8 mouse cellular contexts compared by ENCODE assay signal in the genomic region with DNA sequence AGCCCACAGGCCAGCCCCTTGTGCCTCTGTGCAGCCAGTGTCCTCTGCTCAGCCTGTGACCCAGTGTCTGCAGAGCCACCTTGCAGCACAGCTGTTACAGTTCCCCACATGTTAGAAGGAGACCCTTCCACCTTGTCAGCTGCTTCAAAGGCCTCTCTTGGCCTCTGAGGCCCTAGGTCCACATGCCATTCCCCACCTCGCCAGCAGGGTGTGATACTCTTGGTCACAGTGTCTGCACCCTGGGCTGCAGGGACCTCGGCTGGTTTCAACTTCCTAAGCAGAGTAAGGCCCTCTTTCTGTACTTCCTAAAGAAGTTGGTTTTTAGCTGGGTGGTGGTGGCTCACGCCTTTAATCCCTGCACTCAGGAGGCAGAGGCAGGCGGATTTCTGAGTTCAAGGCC. TPM values are rescaled to one million over a fixed set of nuclear protein-coding genes. Genes with fewer than 3 reads are reported as not detected.
DNase-seq lines count a peak whose midpoint lies in the region; ATAC-seq and TF ChIP-seq lines count a peak whose summit lies in the region.

No protein-coding gene starts in this region.

- H3K4me1 ChIP-seq in megakaryocyte, embryonic 14.5 days: peaks cover 100% of the 10 kb centered on the region
- peaks cover 9% of the 10 kb centered on the region for H3K4me1 ChIP-seq in forebrain, embryonic 10.5 days

- H3K27ac ChIP-seq in left cerebral cortex, adult 2 months: no peak overlapping the region
- no peak overlapping the region for H3K27ac ChIP-seq in forebrain, embryonic 10.5 days

- 59% methylated on average over 4 of the region's 4 CpGs for WGBS in forebrain, embryonic 10.5 days

- no peaks in the 10 kb centered on the region for H3K9me3 ChIP-seq in megakaryocyte, embryonic 14.5 days
- no peaks in the 10 kb centered on the region for H3K9me3 ChIP-seq in forebrain, embryonic 10.5 days

- peaks cover 36% of the 10 kb centered on the region for H3K36me3 ChIP-seq in megakaryocyte, embryonic 14.5 days (replicated peaks; ENCODE audit: low read length)
- H3K36me3 ChIP-seq in forebrain, embryonic 10.5 days (replicated peaks): peaks cover 12% of the 10 kb centered on the region

- intact Hi-C loops in left cerebral cortex, adult 2 months (cut with DNase I): no loop called here
- intact Hi-C loops in left cerebral cortex, postnatal 10 days (cut with DNase I): no loop called here

- no peak for DNase-seq in left cerebral cortex, adult 2 months (ENCODE audit: extremely low spot score in 1 of 2, low spot score in 2 of 2)
- no peak for DNase-seq in left cerebral cortex, postnatal 10 days (ENCODE audit: extremely low spot score in 1 of 2, low spot score in 2 of 2)
- DNase-seq in T-cell, adult 2 months (ENCODE audit: low spot score): peak; percentile 54
- DNase-seq in thymus, postnatal 25 days: peak; percentile 75
- DNase-seq in forebrain, embryonic 10.5 days (ENCODE audit: extremely low spot score, low spot score): no peak
- DNase-seq in layer of hippocampus, postnatal 10 days (ENCODE audit: low spot score in 2 of 2): no peak

- ATAC-seq in granulocyte monocyte progenitor cell, adult 5-6 weeks (replicated peaks; ENCODE audit: poor library complexity, severe bottlenecking): peak; percentile 67

- peak; percentile 56 for TF ChIP-seq CTCF in left cerebral cortex, adult 2 months (IDR thresholded peaks at IDR 0.05)

- H3K27me3 ChIP-seq in megakaryocyte, embryonic 14.5 days (replicated peaks): no peaks in the 10 kb centered on the region
- H3K27me3 ChIP-seq in forebrain, embryonic 10.5 days (ENCODE audit: poor library complexity, severe bottlenecking): no peaks in the 10 kb centered on the region

- H3K4me3 ChIP-seq in left cerebral cortex, adult 2 months: no peak overlapping the region
- peak overlapping the region; percentile 79 for H3K4me3 ChIP-seq in megakaryocyte, embryonic 14.5 days (replicated peaks)
- H3K4me3 ChIP-seq in forebrain, embryonic 10.5 days: no peak overlapping the region

RNA-seq across cellular contexts. Expression of a gene that starts 13.0 kb away (rescaled TPM):
- 10 to 100 TPM; 66.2 to 71.8 TPM for total RNA-seq in left cerebral cortex, adult 2 months (2021)
- total RNA-seq in left cerebral cortex, postnatal 10 days (2021): 10 to 100 TPM; 82.9 to 83.5 TPM
- total RNA-seq in granulocyte monocyte progenitor cell, adult 5-6 weeks (2014; fragmentation: Nextera tagmentation): 7.7 and 13.3 TPM in 2 replicates
- 5.7 and 8.9 TPM in 2 replicates for total RNA-seq in granulocyte monocyte progenitor cell, adult 5-6 weeks (2017)
- polyA plus RNA-seq in megakaryocyte, embryonic 14.5 days (2012; ENCODE audit: insufficient read depth, low replicate concordance): 31.1 and 55.9 TPM in 2 replicates
- 35.9 and 39.6 TPM in 2 replicates for polyA plus RNA-seq in forebrain, embryonic 10.5 days (2016; fragmentation: Nextera tagmentation; extraction: Ambion mirVana)
- 10 to 100 TPM; 85.3 to 87.1 TPM for total RNA-seq in layer of hippocampus, postnatal 10 days (2021)

RNA-seq across cellular contexts. Expression of a gene that starts 35.8 kb away (rescaled TPM):
- total RNA-seq in left cerebral cortex, adult 2 months (2021): under 1 TPM; 0.70 to 0.91 TPM
- total RNA-seq in left cerebral cortex, postnatal 10 days (2021): 1 to 10 TPM; 4.2 to 5.6 TPM
- 149 and 159 TPM in 2 replicates for total RNA-seq in granulocyte monocyte progenitor cell, adult 5-6 weeks (2014; fragmentation: Nextera tagmentation)
- total RNA-seq in granulocyte monocyte progenitor cell, adult 5-6 weeks (2017): 168 and 171 TPM in 2 replicates
- polyA plus RNA-seq in megakaryocyte, embryonic 14.5 days (2012; ENCODE audit: insufficient read depth, low replicate concordance): 12.4 and 22.6 TPM in 2 replicates
- 331 and 343 TPM in 2 replicates for polyA plus RNA-seq in forebrain, embryonic 10.5 days (2016; fragmentation: Nextera tagmentation; extraction: Ambion mirVana)
- 1 to 10 TPM; 5.9 to 6.3 TPM for total RNA-seq in layer of hippocampus, postnatal 10 days (2021)

RNA-seq across cellular contexts. Expression of a gene that starts 38.8 kb away (rescaled TPM):
- total RNA-seq in left cerebral cortex, adult 2 months (2021): not detected
- not detected for total RNA-seq in left cerebral cortex, postnatal 10 days (2021)
- total RNA-seq in granulocyte monocyte progenitor cell, adult 5-6 weeks (2014; fragmentation: Nextera tagmentation): not detected in 2 replicates
- not detected in 2 replicates for total RNA-seq in granulocyte monocyte progenitor cell, adult 5-6 weeks (2017)
- polyA plus RNA-seq in megakaryocyte, embryonic 14.5 days (2012; ENCODE audit: insufficient read depth, low replicate concordance): not detected in 2 replicates
- polyA plus RNA-seq in forebrain, embryonic 10.5 days (2016; fragmentation: Nextera tagmentation; extraction: Ambion mirVana): not detected in 2 replicates
- not detected for total RNA-seq in layer of hippocampus, postnatal 10 days (2021)

RNA-seq across cellular contexts. Expression of a gene that starts 46.2 kb away (rescaled TPM):
- 10 to 100 TPM in 1 of 2 experiments, 1 to 10 TPM in 1; 7.7 to 11.4 TPM for total RNA-seq in left cerebral cortex, adult 2 months (2021)
- total RNA-seq in left cerebral cortex, postnatal 10 days (2021): 1 to 10 TPM; 3.8 to 5.4 TPM
- total RNA-seq in granulocyte monocyte progenitor cell, adult 5-6 weeks (2014; fragmentation: Nextera tagmentation): 17.0 and 19.3 TPM in 2 replicates
- 29.0 and 29.2 TPM in 2 replicates for total RNA-seq in granulocyte monocyte progenitor cell, adult 5-6 weeks (2017)
- 4.6 and 21.3 TPM in 2 replicates for polyA plus RNA-seq in megakaryocyte, embryonic 14.5 days (2012; ENCODE audit: insufficient read depth, low replicate concordance)
- 58.3 and 59.0 TPM in 2 replicates for polyA plus RNA-seq in forebrain, embryonic 10.5 days (2016; fragmentation: Nextera tagmentation; extraction: Ambion mirVana)
- 1 to 10 TPM; 5.7 to 7.3 TPM for total RNA-seq in layer of hippocampus, postnatal 10 days (2021)

Comparison
In these comparisons a context has a peak if more than half of its experiments do, and no peak if none do; other contexts are left out.
1. DNase-seq: peak in T-cell, adult 2 months (single experiment) and thymus, postnatal 25 days (single experiment); none in left cerebral cortex, adult 2 months (0 of 2), left cerebral cortex, postnatal 10 days (0 of 2), forebrain, embryonic 10.5 days (single experiment) and layer of hippocampus, postnatal 10 days (0 of 2).
2. RNA of a gene that starts 13.0 kb away (total RNA-seq): 85.3 to 87.1 TPM in layer of hippocampus, postnatal 10 days, 82.9 to 83.5 TPM in left cerebral cortex, postnatal 10 days and 66.2 to 71.8 TPM in left cerebral cortex, adult 2 months; 5.7 to 13.3 TPM in granulocyte monocyte progenitor cell, adult 5-6 weeks; every median in the first group is over 4 times any median in the second.
3. RNA of a gene that starts 35.8 kb away (total RNA-seq): 149 to 171 TPM in granulocyte monocyte progenitor cell, adult 5-6 weeks; 5.9 to 6.3 TPM in layer of hippocampus, postnatal 10 days, 4.2 to 5.6 TPM in left cerebral cortex, postnatal 10 days and 0.70 to 0.91 TPM in left cerebral cortex, adult 2 months; every median in the first group is over 10 times any median in the second.